In genomic region chr9:50752784-50753615, GRCm38 (mm10) we compare ENCODE assay signal across 8 mouse cellular contexts. TPM values are rescaled to one million over a fixed set of nuclear protein-coding genes. Genes with fewer than 3 reads are reported as not detected.
DNase-seq lines count a peak whose midpoint lies in the region; ATAC-seq lines count a peak whose summit lies in the region.

No protein-coding gene starts in this region.

- DNase-seq in urinary bladder, adult 2 months (ENCODE audit: low spot score), result peak; percentile 53
- DNase-seq in urinary bladder, postnatal 10 days (ENCODE audit: low spot score), result no peak
- DNase-seq in frontal cortex, postnatal 10 days (ENCODE audit: low spot score in 2 of 2), result peak; percentile 50 to 57
- DNase-seq in intestine, embryonic 14.5 days (ENCODE audit: low spot score), result no peak
- peak; percentile 59 to 80 for DNase-seq in left cerebral cortex, adult 9 months (ENCODE audit: low spot score in 2 of 2)
- DNase-seq in ovary, postnatal 10 days (ENCODE audit: low spot score), result peak; percentile 46

- H3K4me3 ChIP-seq in intestine, embryonic 14.5 days (ENCODE audit: low read depth, low read length), result peak overlapping the region; percentile 8; the same call in 1 of the 2 replicates

- peak overlapping the region; percentile 24; the same call in 1 of the 2 replicates for H3K4me2 ChIP-seq in intestine, embryonic 14.5 days (ENCODE audit: low read length)

- no peaks in the 10 kb centered on the region for H3K9me3 ChIP-seq in intestine, embryonic 14.5 days (ENCODE audit: control insufficient read depth, low read length)

- no peak overlapping the region for H3K9ac ChIP-seq in intestine, embryonic 14.5 days (ENCODE audit: low read length)

- WGBS in intestine, embryonic 14.5 days, result 64% methylated on average over 17 of the region's 17 CpGs

- H3K27ac ChIP-seq in intestine, embryonic 14.5 days (ENCODE audit: low read depth), result peak overlapping the region; percentile 29; the same call in 1 of the 2 replicates

- no peak for ATAC-seq in intestine, embryonic 14.5 days (replicated peaks; ENCODE audit: low FRiP score, low TSS enrichment, low read depth)
- no peak for ATAC-seq in megakaryocyte, adult 5-6 weeks (ENCODE audit: poor library complexity, severe bottlenecking)
- no peak for ATAC-seq in erythroid progenitor cell, adult 5-6 weeks (replicated peaks; ENCODE audit: low FRiP score, poor library complexity, severe bottlenecking)

- H3K36me3 ChIP-seq in intestine, embryonic 14.5 days (ENCODE audit: control insufficient read depth, insufficient read depth, low read length), result no peaks in the 10 kb centered on the region

- no peaks in the 10 kb centered on the region; the same call in 1 of the 2 replicates for H3K4me1 ChIP-seq in intestine, embryonic 14.5 days (replicated peaks; ENCODE audit: control insufficient read depth, insufficient read depth, low read length)

- no peaks in the 10 kb centered on the region for H3K27me3 ChIP-seq in intestine, embryonic 14.5 days (replicated peaks; ENCODE audit: control insufficient read depth, insufficient read depth, low read length)

RNA-seq across cellular contexts. Expression of gene Hspb2, which starts 0.8 kb away (rescaled TPM):
- 48.5 and 54.7 TPM in 2 replicates for polyA plus RNA-seq in urinary bladder, adult 2 months (2012; rRNA removed)
- polyA plus RNA-seq in intestine, embryonic 14.5 days (2014; fragmentation: Nextera tagmentation; extraction: Ambion mirVana), result 2.1 and 4.0 TPM in 2 replicates
- not detected in 2 replicates for total RNA-seq in megakaryocyte, adult 5-6 weeks (2015)
- not detected in 2 replicates for total RNA-seq in megakaryocyte, adult 5-6 weeks (2017)
- total RNA-seq in erythroid progenitor cell, adult 5-6 weeks (2015; ENCODE audit: low replicate concordance), result not detected in 2 replicates
- total RNA-seq in erythroid progenitor cell, adult 5-6 weeks (2017; ENCODE audit: low replicate concordance), result not detected in 2 replicates

RNA-seq across cellular contexts. Expression of gene Cryab, which starts 1.9 kb away (rescaled TPM):
- 150 and 169 TPM in 2 replicates for polyA plus RNA-seq in urinary bladder, adult 2 months (2012; rRNA removed)
- polyA plus RNA-seq in intestine, embryonic 14.5 days (2014; fragmentation: Nextera tagmentation; extraction: Ambion mirVana), result 41.5 and 44.4 TPM in 2 replicates
- 1.8 and 3.9 TPM in 2 replicates for total RNA-seq in megakaryocyte, adult 5-6 weeks (2015)
- 0.62 and 3.1 TPM in 2 replicates for total RNA-seq in megakaryocyte, adult 5-6 weeks (2017)
- not detected in 2 replicates for total RNA-seq in erythroid progenitor cell, adult 5-6 weeks (2015; ENCODE audit: low replicate concordance)
- total RNA-seq in erythroid progenitor cell, adult 5-6 weeks (2017; ENCODE audit: low replicate concordance), result not detected in 2 replicates

RNA-seq across cellular contexts. Expression of gene 2310030G06Rik, which starts 6.7 kb away (rescaled TPM):
- 12.4 and 13.5 TPM in 2 replicates for polyA plus RNA-seq in urinary bladder, adult 2 months (2012; rRNA removed)
- polyA plus RNA-seq in intestine, embryonic 14.5 days (2014; fragmentation: Nextera tagmentation; extraction: Ambion mirVana), result 10.3 and 12.7 TPM in 2 replicates
- not detected in 2 replicates for total RNA-seq in megakaryocyte, adult 5-6 weeks (2015)
- not detected in 2 replicates for total RNA-seq in megakaryocyte, adult 5-6 weeks (2017)
- not detected in 2 replicates for total RNA-seq in erythroid progenitor cell, adult 5-6 weeks (2015; ENCODE audit: low replicate concordance)
- total RNA-seq in erythroid progenitor cell, adult 5-6 weeks (2017; ENCODE audit: low replicate concordance), result not detected in 2 replicates

RNA-seq across cellular contexts. Expression of gene Dixdc1, which starts 13.7 kb away (rescaled TPM):
- 9.1 and 11.4 TPM in 2 replicates for polyA plus RNA-seq in urinary bladder, adult 2 months (2012; rRNA removed)
- polyA plus RNA-seq in intestine, embryonic 14.5 days (2014; fragmentation: Nextera tagmentation; extraction: Ambion mirVana), result 7.7 and 8.6 TPM in 2 replicates
- not detected in 2 replicates for total RNA-seq in megakaryocyte, adult 5-6 weeks (2015)
- not detected in 2 replicates for total RNA-seq in megakaryocyte, adult 5-6 weeks (2017)
- not detected in 2 replicates for total RNA-seq in erythroid progenitor cell, adult 5-6 weeks (2015; ENCODE audit: low replicate concordance)
- total RNA-seq in erythroid progenitor cell, adult 5-6 weeks (2017; ENCODE audit: low replicate concordance), result not detected in 2 replicates

RNA-seq across cellular contexts. Expression of gene Fdxacb1, which starts 15.0 kb away (rescaled TPM):
- 8.2 and 8.6 TPM in 2 replicates for polyA plus RNA-seq in urinary bladder, adult 2 months (2012; rRNA removed)
- polyA plus RNA-seq in intestine, embryonic 14.5 days (2014; fragmentation: Nextera tagmentation; extraction: Ambion mirVana), result 13.5 and 15.4 TPM in 2 replicates
- total RNA-seq in megakaryocyte, adult 5-6 weeks (2015), result 5.8 and 6.4 TPM in 2 replicates
- total RNA-seq in megakaryocyte, adult 5-6 weeks (2017), result 4.7 and 4.8 TPM in 2 replicates
- total RNA-seq in erythroid progenitor cell, adult 5-6 weeks (2015; ENCODE audit: low replicate concordance), result 7.9 and 8.0 TPM in 2 replicates
- total RNA-seq in erythroid progenitor cell, adult 5-6 weeks (2017; ENCODE audit: low replicate concordance), result 6.8 and 8.2 TPM in 2 replicates

Comparison
In these comparisons a context has a peak if more than half of its experiments do, and no peak if none do; other contexts are left out.
1. DNase-seq: peak in urinary bladder, adult 2 months (single experiment), frontal cortex, postnatal 10 days (2 of 2), left cerebral cortex, adult 9 months (2 of 2) and ovary, postnatal 10 days (single experiment); none in urinary bladder, postnatal 10 days (single experiment) and intestine, embryonic 14.5 days (single experiment).